Comparison of ENCODE assay signal across 24 mouse cellular contexts in the genomic region with DNA sequence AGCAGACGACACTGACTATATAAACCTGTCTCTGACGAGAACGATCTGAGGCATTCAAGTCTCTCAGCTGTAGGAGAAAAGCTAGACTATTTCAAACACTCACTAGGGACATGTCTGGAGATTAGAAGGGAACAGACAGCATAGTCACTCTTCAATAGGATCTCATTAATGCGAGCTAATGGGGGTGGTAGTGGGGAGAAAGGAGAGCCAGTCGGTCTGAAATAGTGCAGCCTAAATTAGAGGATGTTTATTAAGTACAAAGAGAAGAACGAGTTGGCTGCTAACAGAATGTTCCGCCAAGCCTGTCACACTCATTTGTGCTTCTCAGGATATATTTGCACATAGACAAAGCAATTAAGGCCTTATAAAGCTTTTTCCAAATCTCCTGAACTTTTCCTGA. TPM values are rescaled to one million over a fixed set of nuclear protein-coding genes. Genes with fewer than 3 reads are reported as not detected.
DNase-seq lines count a peak whose midpoint lies in the region; TF ChIP-seq lines count a peak whose summit lies in the region.
"Had no signal": no experiment of that assay in that cellular context is flagged by ENCODE, and none has a peak within 500 bp of the region (broad histone marks: within the 10 kb centered on the region; RNA-seq: fewer than 3 reads in every experiment).

No protein-coding gene starts in this region.

- no peak for TF ChIP-seq POLR2A in cortical plate, adult 2 months (IDR thresholded peaks at IDR 0.05; ENCODE audit: extremely low read depth, insufficient read depth, low read length)

- peak; percentile 19 to 20 for DNase-seq in frontal cortex, postnatal 36 days (ENCODE audit: low spot score in 2 of 2)
- DNase-seq in frontal cortex, postnatal 10 days (ENCODE audit: low spot score in 2 of 2), result no peak
- DNase-seq in left cerebral cortex, postnatal 25 days (ENCODE audit: low spot score in 2 of 2), result peak; percentile 36 to 38
- no peak for DNase-seq in left cerebral cortex, postnatal 10 days (ENCODE audit: extremely low spot score in 1 of 2, low spot score in 2 of 2)
- DNase-seq in Muller cell, postnatal 12 days (ENCODE audit: inconsistent ontology term), result peak; percentile 65
- DNase-seq in cerebellum, postnatal 36 days, result no peak
- DNase-seq: adrenal gland, postnatal 36 days; B cell, adult 2 months; cerebellum, adult 9-10 months; heart, postnatal 10 days; kidney, adult 9 months; kidney, postnatal 36 days; lung, adult 18-20 months; lung, postnatal 14 days; midbrain, embryonic 14.5 days; thymus, adult 2 months had no signal

- no peak for TF ChIP-seq CTCF in cortical plate, adult 2 months (IDR thresholded peaks at IDR 0.05; ENCODE audit: extremely low read depth, insufficient read depth, low read length)

- no peak overlapping the region for H3K4me3 ChIP-seq in cortical plate, adult 2 months (ENCODE audit: insufficient read depth, low read length)
- H3K4me3 ChIP-seq: embryonic facial prominence, embryonic 12.5 days; erythroblast, embryonic 14.5 days; hindbrain, embryonic 12.5 days; intestine, embryonic 15.5 days; myocyte; stomach, embryonic 15.5 days had no signal

- intact Hi-C loops in left cerebral cortex, postnatal 25 days (cut with DNase I), result no loop called here
- intact Hi-C loops in left cerebral cortex, postnatal 10 days (cut with DNase I), result no loop called here

- H3K27ac ChIP-seq in cortical plate, adult 2 months (ENCODE audit: insufficient read depth, low read length), result 0 out of 2 replicates have a peak overlapping the region, but pooled peaks have one; percentile 39
- H3K27ac ChIP-seq: embryonic facial prominence, embryonic 12.5 days; hindbrain, embryonic 12.5 days; intestine, embryonic 15.5 days; stomach, embryonic 15.5 days had no signal

- peaks cover 6% of the 10 kb centered on the region for H3K4me1 ChIP-seq in cortical plate, adult 2 months (ENCODE audit: control insufficient read depth, insufficient read depth, low read length)
- H3K4me1 ChIP-seq: embryonic facial prominence, embryonic 12.5 days; hindbrain, embryonic 12.5 days; intestine, embryonic 15.5 days; stomach, embryonic 15.5 days had no signal

RNA-seq across cellular contexts. Expression of gene Arhgef28, which starts 49.6 kb away (rescaled TPM):
- 10 to 100 TPM; 37.3 to 45.1 TPM for total RNA-seq in left cerebral cortex, postnatal 25 days (2021)
- total RNA-seq in left cerebral cortex, postnatal 10 days (2021), result 10 to 100 TPM; 52.0 to 54.8 TPM
- 13.9 and 15.6 TPM in 2 replicates for polyA plus RNA-seq in cortical plate, adult 2 months (2012; rRNA removed)
- total RNA-seq: neutrophil, adult 5-6 weeks had no signal

Comparison
In these comparisons a context has a peak if more than half of its experiments do, and no peak if none do; other contexts are left out.
1. DNase-seq: peak in frontal cortex, postnatal 36 days (2 of 2), left cerebral cortex, postnatal 25 days (2 of 2) and Muller cell, postnatal 12 days (single experiment); none in frontal cortex, postnatal 10 days (0 of 2), left cerebral cortex, postnatal 10 days (0 of 2) and cerebellum, postnatal 36 days (0 of 2).